Mouse (Mus musculus) liver, embryonic 14.5 days (tissue): ENCODE results near the gene Rdm1. TPM values are rescaled to one million over a fixed set of nuclear protein-coding genes. Genes with fewer than 3 reads are reported as not detected.

Experiments
- ATAC-seq: fragments of 200-750 bp; cut with Nextera tagmentation; 2 replicates; pipeline ENCODE4 v1.8.0; 2017; ENCODE audit warnings: moderate number of reproducible peaks, mild to moderate bottlenecking, moderate library complexity; ENCODE audit not compliant: insufficient read depth
- DNase-seq, 3 experiments: peaks; one replicate each; pipeline ENCODE4 v3.0.0-alpha.2; 2012 to 2013; ENCODE audit warnings: low read depth in 3 of 3, low spot score in 3 of 3
- H3K27ac ChIP-seq: fragments of 300-500 bp; sonication (generic); 2 replicates; pipeline ENCODE4 v1.5.1; 2014; ENCODE audit warnings: moderate library complexity, mild to moderate bottlenecking, control low read depth, inconsistent platforms
- H3K27me3 ChIP-seq: fragments of 300-500 bp; sonication (generic); 2 replicates; pipeline ENCODE4 v1.6.1; 2014; ENCODE audit warnings: mild to moderate bottlenecking, low read length, moderate library complexity; ENCODE audit not compliant: control insufficient read depth, insufficient read depth
- H3K36me3 ChIP-seq: fragments of 300-500 bp; sonication (generic); replicated peaks from 2 replicates; pipeline ENCODE4 v1.6.1; 2014; ENCODE audit warnings: low read depth; ENCODE audit not compliant: control insufficient read depth, insufficient read depth
- H3K4me1 ChIP-seq, 2 experiments: fragments of 200-500 bp in 1 of 2; fragments of 300-500 bp in 1 of 2; sonication (generic) in 1 of 2; replicated peaks; 2 replicates each; pipeline ENCODE4 v1.6.1; 2012 to 2014; ENCODE audit warnings: antibody characterized with exemption in 1 of 2, inconsistent platforms in 1 of 2, low read length in 1 of 2; ENCODE audit not compliant: control insufficient read depth in 2 of 2, insufficient read depth in 2 of 2
- H3K4me2 ChIP-seq: fragments of 300-500 bp; sonication (generic); 2 replicates; pipeline ENCODE4 v1.6.1; 2014; ENCODE audit warnings: low read depth, mild to moderate bottlenecking, control low read depth, moderate library complexity
- H3K4me3 ChIP-seq, 2 experiments: fragments of 200-500 bp in 1 of 2; fragments of 300-500 bp in 1 of 2; sonication (generic) in 1 of 2; 2 replicates each; pipeline ENCODE4 v1.5.1; 2012 to 2014; ENCODE audit warnings: low read depth in 2 of 2, low read length in 2 of 2, mild to moderate bottlenecking in 2 of 2, control low read depth in 1 of 2, inconsistent platforms in 1 of 2, moderate library complexity in 1 of 2; ENCODE audit not compliant: insufficient read depth in 1 of 2
- H3K9ac ChIP-seq: fragments of 300-500 bp; sonication (generic); replicated peaks from 2 replicates; pipeline ENCODE4 v1.6.1; 2014; ENCODE audit warnings: mild to moderate bottlenecking, control low read depth, moderate library complexity
- H3K9me3 ChIP-seq: fragments of 300-500 bp; sonication (generic); 2 replicates; pipeline ENCODE4 v1.6.1; 2016; ENCODE audit warnings: low read length, mixed read lengths; ENCODE audit not compliant: control insufficient read depth
- CTCF ChIP-seq: IDR thresholded peaks from 2 replicates; pipeline ENCODE4 v1.5.1; 2016; ENCODE audit warnings: antibody characterized with exemption, low read depth, control low read depth
- EP300 ChIP-seq: IDR thresholded peaks from 2 replicates; pipeline ENCODE4 v1.6.1; 2016; ENCODE audit warnings: antibody characterized with exemption, low read depth
- WGBS: fragments of 180-500 bp; shearing (Covaris S2); extraction: QIAGEN DNeasy Blood & Tissue Kit; methylation state at CpG from one replicate; pipeline ENCODE4 v1.1.7; 2014; ENCODE audit not compliant: insufficient replicate concordance; 5-methylcytosine and 5-hydroxymethylcytosine counted together
- polyA plus RNA-seq, 2 experiments: library from polyadenylated mRNA; depleted of rRNA in 1 of 2; stranded (reverse) in 1 of 2; unstranded in 1 of 2; fragments of >200 nt; fragmentation: Nextera tagmentation in 1 of 2; extraction: Ambion mirVana in 1 of 2; gene quantifications; 2 replicates each; pipeline versions ENCODE4 v1.2.1 to v1.2.3; 2012 to 2014

The Rdm1 gene
- polyA plus RNA-seq, 2 experiments, result 5.7 to 9.4 TPM

DNA sequence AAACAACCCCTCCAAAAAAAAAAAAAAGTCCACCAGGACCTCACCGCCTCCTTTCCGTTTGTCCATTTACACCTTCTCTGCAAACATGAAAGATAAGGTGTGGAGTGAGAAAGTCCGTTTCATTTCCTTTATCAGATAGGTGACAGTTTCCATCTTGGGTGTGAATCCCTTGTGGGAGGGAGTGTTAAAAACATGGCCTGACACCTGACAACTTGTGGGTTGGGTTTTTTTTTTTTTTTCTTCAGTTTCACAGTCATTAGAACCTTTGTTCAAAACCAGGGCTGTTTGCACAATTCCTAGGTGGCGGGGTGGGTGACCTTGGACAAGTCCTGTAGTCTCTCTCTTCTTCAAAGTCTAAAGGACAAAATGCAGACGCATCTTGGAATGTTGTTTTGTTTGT lies 34.8 kb downstream of the Rdm1 start:
- TF ChIP-seq EP300 (no peak), CTCF (no peak)
- Histone ChIP-seq H3K36me3 (no peaks in the 10 kb centered on the region), H3K4me3 (no peak overlapping the region), H3K27ac (no peak overlapping the region), H3K4me1 (peaks cover 4 to 13% of the 10 kb centered on the region in 2 experiments), H3K9ac (no peak overlapping the region), H3K27me3 (no peaks in the 10 kb centered on the region), H3K9me3 (no peaks in the 10 kb centered on the region), H3K4me2 (no peak overlapping the region)
- no peak for ATAC-seq
- DNase-seq, result no peak
- WGBS, result 26% methylated on average over 5 of the region's 5 CpGs

DNA sequence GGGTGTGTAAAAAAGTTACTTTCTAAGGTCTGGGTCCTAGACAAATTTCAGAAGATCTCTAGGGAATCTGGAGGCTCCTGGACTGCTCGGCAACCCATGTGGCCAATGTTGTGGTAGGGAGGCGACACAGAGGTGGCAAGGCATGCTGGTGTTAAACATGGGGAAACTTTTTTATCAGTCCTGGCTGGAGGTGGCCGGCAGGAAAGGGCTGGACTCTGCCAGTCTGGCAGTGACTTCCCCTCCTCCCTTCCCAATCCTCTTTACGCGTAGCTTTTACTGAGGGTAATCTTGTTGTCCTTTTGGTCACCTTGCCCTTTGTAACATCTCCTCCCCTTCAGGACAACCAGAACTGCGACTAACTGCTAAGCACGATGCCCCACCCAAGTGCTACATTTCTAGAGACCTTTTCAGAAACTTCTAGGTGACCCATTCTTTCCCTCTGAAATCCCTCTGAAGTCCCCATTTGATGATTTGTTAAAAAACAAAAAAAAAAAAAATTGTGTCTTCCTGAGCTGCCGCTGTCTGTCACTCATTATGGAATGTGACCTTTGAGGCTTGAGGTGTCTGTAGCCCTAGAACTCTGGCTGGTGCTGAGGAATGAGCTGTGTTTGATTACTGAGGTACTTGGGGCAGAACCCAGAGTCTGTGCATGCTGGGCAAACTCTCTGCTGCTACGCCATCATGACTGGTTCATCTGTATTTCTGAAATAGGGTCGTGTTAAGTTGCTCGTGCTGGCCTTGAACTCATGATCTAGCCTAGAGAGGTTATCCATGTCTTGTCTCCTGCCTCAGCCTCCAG lies 36.4 kb downstream of the Rdm1 start:
- Histone ChIP-seq H3K4me1 (peaks cover 6 to 17% of the 10 kb centered on the region in 2 experiments), H3K4me2 (no peak overlapping the region), H3K27ac (no peak overlapping the region), H3K9ac (no peak overlapping the region), H3K27me3 (no peaks in the 10 kb centered on the region), H3K9me3 (no peaks in the 10 kb centered on the region), H3K36me3 (no peaks in the 10 kb centered on the region), H3K4me3 (no peak overlapping the region)
- 54% methylated on average over 11 of the region's 11 CpGs for WGBS
- ATAC-seq, result no peak
- TF ChIP-seq CTCF (no peak), EP300 (no peak)
- DNase-seq, result no peak

DNA sequence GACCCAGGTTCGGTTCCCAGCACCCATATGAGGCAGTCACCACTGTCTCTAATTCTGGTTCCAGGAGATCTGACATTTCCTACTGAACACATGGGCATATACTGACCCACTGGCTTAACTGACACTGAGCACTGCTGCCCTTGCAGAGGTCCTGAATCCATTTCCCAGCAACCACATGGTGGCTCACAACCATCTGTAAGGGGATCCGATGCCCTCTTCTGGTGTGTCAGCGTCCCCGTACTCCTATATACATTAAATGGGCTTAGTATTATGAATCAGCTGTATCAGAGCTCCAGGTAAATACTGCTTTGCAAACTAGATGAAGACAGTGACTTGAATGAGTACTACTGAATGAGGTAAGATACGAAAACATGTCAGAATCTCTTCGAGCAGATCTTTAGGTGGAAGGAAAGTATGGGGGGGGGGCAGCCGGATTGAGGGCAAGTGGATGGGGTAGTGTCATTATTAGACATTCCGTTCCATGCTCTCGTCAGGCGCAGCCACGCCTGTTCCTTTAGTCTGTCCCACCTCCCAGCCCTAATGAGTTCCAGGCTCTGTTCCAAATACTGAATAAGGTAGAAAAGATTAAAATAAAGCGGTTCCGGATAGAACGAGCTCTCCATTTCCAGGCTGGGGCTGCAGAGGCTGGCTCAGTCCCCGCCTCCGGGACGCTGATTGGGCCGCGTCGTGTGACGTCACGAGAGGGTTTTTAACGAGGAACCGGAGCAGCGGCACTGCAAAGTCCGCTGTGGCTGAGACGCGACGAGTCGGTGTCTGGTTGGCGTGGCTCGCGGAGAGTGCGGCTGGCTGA lies 38.0 kb downstream of the Rdm1 start, which contains the start of gene Arl4d:
Gene Arl4d, plus strand, starts transcription at position 717 of the 811 bp plus-strand sequence.
- H3K9ac ChIP-seq, result peak within 1 kb of the TSS; percentile 61
- peaks cover 10 to 27% of the 10 kb centered on the region in 2 experiments for H3K4me1 ChIP-seq
- peak within 1 kb of the TSS; percentile 51 to 62 for H3K4me3 ChIP-seq
- no peaks in the 10 kb centered on the region for H3K9me3 ChIP-seq
- H3K27me3 ChIP-seq, result no peaks in the 10 kb centered on the region
- peak; percentile 80 to 86 (median 80) for DNase-seq
- peak within 1 kb of the TSS; percentile 6; the same call in 1 of the 2 replicates for H3K27ac ChIP-seq
- no peak for TF ChIP-seq EP300
- TF ChIP-seq CTCF, result peak; percentile 23; the same call in 1 of the 2 replicates
- H3K4me2 ChIP-seq, result peak within 1 kb of the TSS; percentile 87
- peak; percentile 88 for ATAC-seq
- H3K36me3 ChIP-seq, result no peaks in the 10 kb centered on the region
- WGBS, result 7% methylated on average over 34 of the region's 34 CpGs

DNA sequence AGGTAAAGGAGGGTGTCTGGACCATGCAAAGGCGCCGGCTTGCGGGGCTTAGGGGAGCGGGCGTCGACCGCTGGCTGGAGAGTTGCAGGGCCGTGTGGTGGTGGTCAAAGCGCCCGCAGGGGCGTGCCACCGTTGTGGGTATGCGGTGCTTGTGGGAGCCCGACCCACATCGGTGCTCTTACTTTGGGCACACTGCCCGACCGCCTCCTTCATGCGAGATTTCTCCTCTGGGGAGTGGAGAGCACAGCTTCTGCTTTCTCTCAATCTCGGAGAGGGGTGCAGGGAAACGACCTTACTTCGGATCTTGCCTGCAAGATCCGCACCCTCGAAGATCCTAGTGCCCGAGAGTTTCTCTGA lies 38.6 kb downstream of the Rdm1 start:
- ATAC-seq (no peak), DNase-seq (no peak)
- H3K4me1 ChIP-seq, result peaks cover 10 to 32% of the 10 kb centered on the region in 2 experiments
- 1% methylated on average over 24 of the region's 24 CpGs for WGBS
- no peaks in the 10 kb centered on the region for H3K27me3 ChIP-seq
- no peak overlapping the region for H3K27ac ChIP-seq
- peak overlapping the region; percentile 87 for H3K4me2 ChIP-seq
- no peak for TF ChIP-seq EP300
- TF ChIP-seq CTCF, result no peak
- peak overlapping the region; percentile 53 for H3K9ac ChIP-seq
- no peaks in the 10 kb centered on the region for H3K9me3 ChIP-seq
- H3K36me3 ChIP-seq, result no peaks in the 10 kb centered on the region
- peak overlapping the region; percentile 51 to 57 for H3K4me3 ChIP-seq
